Mouse (Mus musculus) erythroid progenitor cell, adult 5-6 weeks (primary cell): ENCODE data around the gene Olfr328. TPM values are rescaled to one million over a fixed set of nuclear protein-coding genes. Genes with fewer than 3 reads are reported as not detected.

Source experiments
- total RNA-seq, 2 experiments: library from RNA; stranded (forward) in 1 of 2; stranded (reverse) in 1 of 2; fragments of 150-400 nt in 1 of 2; fragments of 186-747, 209-891 nt in 1 of 2; gene quantifications; 2 replicates each; pipeline versions ENCODE4 v1.2.3 to v1.2.4; 2015 to 2017; ENCODE audit warnings: low replicate concordance in 2 of 2

The Olfr328 gene
- total RNA-seq, 2 experiments from 2014 or later = not detected

Other genes with a start within 250 kb of the Olfr328 start
- 4.6 and 17.7 TPM in 2 replicates for gene Zfp692, start 248.6 kb downstream of the Olfr328 start, total RNA-seq (2015; ENCODE audit: low replicate concordance)
- 17.1 and 19.1 TPM in 2 replicates for gene Zfp692, start 248.6 kb downstream of the Olfr328 start, total RNA-seq (2017; ENCODE audit: low replicate concordance)
- 75.3 and 80.5 TPM in 2 replicates for gene Zfp672, start 225.3 kb downstream of the Olfr328 start, total RNA-seq (2015; ENCODE audit: low replicate concordance)
- gene Zfp672, start 225.3 kb downstream of the Olfr328 start, total RNA-seq (2017; ENCODE audit: low replicate concordance) = 27.6 and 39.9 TPM in 2 replicates
- gene Sh3bp5l, start 224.9 kb downstream of the Olfr328 start, total RNA-seq (2015; ENCODE audit: low replicate concordance) = 10.5 and 13.3 TPM in 2 replicates
- 19.8 and 118 TPM in 2 replicates for gene Sh3bp5l, start 224.9 kb downstream of the Olfr328 start, total RNA-seq (2017; ENCODE audit: low replicate concordance)
- gene Lypd8, start 176.6 kb downstream of the Olfr328 start, total RNA-seq (2015; ENCODE audit: low replicate concordance) = not detected in 2 replicates
- gene Lypd8, start 176.6 kb downstream of the Olfr328 start, total RNA-seq (2017; ENCODE audit: low replicate concordance) = not detected in 2 replicates
- gene 1810065E05Rik, start 134.5 kb downstream of the Olfr328 start, total RNA-seq (2015; ENCODE audit: low replicate concordance) = not detected in 2 replicates
- not detected in 2 replicates for gene 1810065E05Rik, start 134.5 kb downstream of the Olfr328 start, total RNA-seq (2017; ENCODE audit: low replicate concordance)
- gene Gm12253, start 123.1 kb downstream of the Olfr328 start, total RNA-seq (2015; ENCODE audit: low replicate concordance) = not detected in 2 replicates
- gene Gm12253, start 123.1 kb downstream of the Olfr328 start, total RNA-seq (2017; ENCODE audit: low replicate concordance) = not detected in 2 replicates
- not detected in 2 replicates for gene Lypd9, start 102.7 kb downstream of the Olfr328 start, total RNA-seq (2015; ENCODE audit: low replicate concordance)
- gene Lypd9, start 102.7 kb downstream of the Olfr328 start, total RNA-seq (2017; ENCODE audit: low replicate concordance) = not detected in 2 replicates
- gene Olfr30, start 93.4 kb downstream of the Olfr328 start, total RNA-seq (2015; ENCODE audit: low replicate concordance) = not detected in 2 replicates
- not detected in 2 replicates for gene Olfr30, start 93.4 kb downstream of the Olfr328 start, total RNA-seq (2017; ENCODE audit: low replicate concordance)
- not detected in 2 replicates for gene Olfr332, start 63.1 kb downstream of the Olfr328 start, total RNA-seq (2015; ENCODE audit: low replicate concordance)
- not detected in 2 replicates for gene Olfr332, start 63.1 kb downstream of the Olfr328 start, total RNA-seq (2017; ENCODE audit: low replicate concordance)
- gene Olfr331, start 53.1 kb downstream of the Olfr328 start, total RNA-seq (2015; ENCODE audit: low replicate concordance) = not detected in 2 replicates
- gene Olfr331, start 53.1 kb downstream of the Olfr328 start, total RNA-seq (2017; ENCODE audit: low replicate concordance) = not detected in 2 replicates
- not detected in 2 replicates for gene Olfr330, start 20.8 kb downstream of the Olfr328 start, total RNA-seq (2015; ENCODE audit: low replicate concordance)
- not detected in 2 replicates for gene Olfr330, start 20.8 kb downstream of the Olfr328 start, total RNA-seq (2017; ENCODE audit: low replicate concordance)
- gene Olfr329-ps, start 9.2 kb downstream of the Olfr328 start, total RNA-seq (2015; ENCODE audit: low replicate concordance) = not detected in 2 replicates
- not detected in 2 replicates for gene Olfr329-ps, start 9.2 kb downstream of the Olfr328 start, total RNA-seq (2017; ENCODE audit: low replicate concordance)
- not detected in 2 replicates for gene Olfr224, start 14.9 kb upstream of the Olfr328 start, total RNA-seq (2015; ENCODE audit: low replicate concordance)
- not detected in 2 replicates for gene Olfr224, start 14.9 kb upstream of the Olfr328 start, total RNA-seq (2017; ENCODE audit: low replicate concordance)
- gene Olfr325, start 22.1 kb upstream of the Olfr328 start, total RNA-seq (2015; ENCODE audit: low replicate concordance) = not detected in 2 replicates
- not detected in 2 replicates for gene Olfr325, start 22.1 kb upstream of the Olfr328 start, total RNA-seq (2017; ENCODE audit: low replicate concordance)
- not detected in 2 replicates for gene Olfr324, start 39.5 kb upstream of the Olfr328 start, total RNA-seq (2015; ENCODE audit: low replicate concordance)
- gene Olfr324, start 39.5 kb upstream of the Olfr328 start, total RNA-seq (2017; ENCODE audit: low replicate concordance) = not detected in 2 replicates
- not detected in 2 replicates for gene 2210407C18Rik, start 60.4 kb upstream of the Olfr328 start, total RNA-seq (2015; ENCODE audit: low replicate concordance)
- gene 2210407C18Rik, start 60.4 kb upstream of the Olfr328 start, total RNA-seq (2017; ENCODE audit: low replicate concordance) = not detected in 2 replicates
- gene Olfr323, start 74.9 kb upstream of the Olfr328 start, total RNA-seq (2015; ENCODE audit: low replicate concordance) = not detected in 2 replicates
- gene Olfr323, start 74.9 kb upstream of the Olfr328 start, total RNA-seq (2017; ENCODE audit: low replicate concordance) = not detected in 2 replicates
- 56.9 and 65.4 TPM in 2 replicates for gene Trim58, start 84.8 kb upstream of the Olfr328 start, total RNA-seq (2015; ENCODE audit: low replicate concordance)
- 45.0 and 61.1 TPM in 2 replicates for gene Trim58, start 84.8 kb upstream of the Olfr328 start, total RNA-seq (2017; ENCODE audit: low replicate concordance)
- gene Olfr322, start 103.1 kb upstream of the Olfr328 start, total RNA-seq (2015; ENCODE audit: low replicate concordance) = 0.42 TPM in 1 of 2 replicates, not detected in the other
- gene Olfr322, start 103.1 kb upstream of the Olfr328 start, total RNA-seq (2017; ENCODE audit: low replicate concordance) = 0.77 and 1.9 TPM in 2 replicates
- not detected in 2 replicates for gene Olfr320, start 125.5 kb upstream of the Olfr328 start, total RNA-seq (2015; ENCODE audit: low replicate concordance)
- not detected in 2 replicates for gene Olfr320, start 125.5 kb upstream of the Olfr328 start, total RNA-seq (2017; ENCODE audit: low replicate concordance)
- gene Olfr319, start 143.5 kb upstream of the Olfr328 start, total RNA-seq (2015; ENCODE audit: low replicate concordance) = not detected in 2 replicates
- not detected in 2 replicates for gene Olfr319, start 143.5 kb upstream of the Olfr328 start, total RNA-seq (2017; ENCODE audit: low replicate concordance)
- gene Olfr318, start 168.4 kb upstream of the Olfr328 start, total RNA-seq (2015; ENCODE audit: low replicate concordance) = not detected in 2 replicates
- gene Olfr318, start 168.4 kb upstream of the Olfr328 start, total RNA-seq (2017; ENCODE audit: low replicate concordance) = not detected in 2 replicates
- not detected in 2 replicates for gene Olfr317, start 183.6 kb upstream of the Olfr328 start, total RNA-seq (2015; ENCODE audit: low replicate concordance)
- gene Olfr317, start 183.6 kb upstream of the Olfr328 start, total RNA-seq (2017; ENCODE audit: low replicate concordance) = not detected in 2 replicates
- gene Olfr316, start 197.1 kb upstream of the Olfr328 start, total RNA-seq (2015; ENCODE audit: low replicate concordance) = not detected in 2 replicates
- gene Olfr316, start 197.1 kb upstream of the Olfr328 start, total RNA-seq (2017; ENCODE audit: low replicate concordance) = not detected in 2 replicates
- gene Olfr315, start 217.6 kb upstream of the Olfr328 start, total RNA-seq (2015; ENCODE audit: low replicate concordance) = not detected in 2 replicates
- not detected in 2 replicates for gene Olfr315, start 217.6 kb upstream of the Olfr328 start, total RNA-seq (2017; ENCODE audit: low replicate concordance)
- not detected in 2 replicates for gene Olfr314, start 227.3 kb upstream of the Olfr328 start, total RNA-seq (2015; ENCODE audit: low replicate concordance)
- not detected in 2 replicates for gene Olfr314, start 227.3 kb upstream of the Olfr328 start, total RNA-seq (2017; ENCODE audit: low replicate concordance)
- not detected in 2 replicates for gene Fam183b, start 246.3 kb upstream of the Olfr328 start, total RNA-seq (2015; ENCODE audit: low replicate concordance)
- gene Fam183b, start 246.3 kb upstream of the Olfr328 start, total RNA-seq (2017; ENCODE audit: low replicate concordance) = not detected in 2 replicates